ENCODE assay signal across 10 mouse cellular contexts in the genomic region with DNA sequence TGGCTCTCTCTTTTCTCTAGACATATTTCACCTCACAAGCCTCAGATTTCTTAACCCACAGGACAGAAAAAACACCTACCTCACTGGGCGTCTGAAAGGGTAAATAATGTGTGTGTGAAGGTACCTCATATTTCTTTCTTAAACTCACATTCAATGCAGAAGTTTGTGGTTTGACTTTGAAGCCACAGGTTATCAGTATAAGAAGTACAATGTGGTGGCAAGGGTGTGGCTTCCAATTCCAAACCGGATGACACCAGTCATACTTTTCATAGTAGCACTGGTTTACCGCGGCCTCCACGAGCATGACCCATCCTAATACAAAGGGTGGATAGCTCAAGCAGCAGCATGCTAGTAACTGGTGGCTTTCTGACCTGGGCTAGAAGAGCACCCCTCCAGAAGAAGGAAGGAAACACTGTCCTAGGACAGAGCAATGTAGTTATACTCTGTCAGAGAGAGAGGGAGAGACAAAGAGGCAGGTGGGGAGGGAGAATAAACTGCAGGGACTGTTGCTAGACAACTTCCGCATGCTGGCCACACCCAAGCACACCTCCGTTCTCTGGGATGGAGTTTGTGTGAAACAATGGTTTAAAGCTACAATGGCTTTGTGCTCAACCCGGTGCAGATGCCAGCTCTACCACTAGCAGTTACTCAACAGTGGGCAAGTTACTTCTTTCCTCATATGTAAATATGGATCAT.
DNase-seq lines count a peak whose midpoint lies in the region; ATAC-seq and TF ChIP-seq lines count a peak whose summit lies in the region.
"Had no signal": no experiment of that assay in that cellular context is flagged by ENCODE, and none has a peak within 500 bp of the region (broad histone marks: within the 10 kb centered on the region; RNA-seq: fewer than 3 reads in every experiment).

No protein-coding gene starts in this region.

- 0 out of 2 replicates have a peak, but pooled peaks cover 2% of the 10 kb centered on the region for H3K36me3 ChIP-seq in heart, embryonic 16.5 days (ENCODE audit: control insufficient read depth, insufficient read depth)
- H3K36me3 ChIP-seq in heart, embryonic 10.5 days = peaks cover 13% of the 10 kb centered on the region
- H3K36me3 ChIP-seq in ES-Bruce4 (ENCODE audit: control insufficient read depth, insufficient read depth, low read length, poor library complexity, severe bottlenecking) = no peaks in the 10 kb centered on the region
- H3K36me3 ChIP-seq in intestine, embryonic 16.5 days (ENCODE audit: control insufficient read depth, insufficient read depth, low read length) = no peaks in the 10 kb centered on the region
- no peaks in the 10 kb centered on the region for H3K36me3 ChIP-seq in splenic B cell, adult 2 months (ENCODE audit: control insufficient read depth, insufficient read depth, low read length, poor library complexity, severe bottlenecking)
- peaks cover 7% of the 10 kb centered on the region; the same call in 1 of the 2 replicates for H3K36me3 ChIP-seq in embryonic facial prominence, embryonic 10.5 days (replicated peaks)

- WGBS in heart, embryonic 16.5 days = 71% methylated on average over 8 of the region's 8 CpGs
- WGBS in heart, embryonic 10.5 days = 82% methylated on average over 8 of the region's 8 CpGs
- WGBS in intestine, embryonic 16.5 days = 63% methylated on average over 8 of the region's 8 CpGs
- WGBS in embryonic facial prominence, embryonic 10.5 days = 89% methylated on average over 8 of the region's 8 CpGs

- TF ChIP-seq POLR2A in ES-Bruce4 (IDR thresholded peaks at IDR 0.05; ENCODE audit: insufficient read depth, low read length) = no peak

- H3K9me3 ChIP-seq in heart, embryonic 16.5 days (replicated peaks; ENCODE audit: control insufficient read depth, low read length) = no peaks in the 10 kb centered on the region
- no peaks in the 10 kb centered on the region for H3K9me3 ChIP-seq in heart, embryonic 10.5 days
- H3K9me3 ChIP-seq in ES-Bruce4 (replicated peaks; ENCODE audit: control insufficient read depth, insufficient read depth, low read length, poor library complexity, severe bottlenecking) = no peaks in the 10 kb centered on the region
- no peaks in the 10 kb centered on the region for H3K9me3 ChIP-seq in intestine, embryonic 16.5 days (ENCODE audit: control insufficient read depth, low read length)
- H3K9me3 ChIP-seq in embryonic facial prominence, embryonic 10.5 days = no peaks in the 10 kb centered on the region

- 0 out of 2 replicates have a peak overlapping the region, but pooled peaks have one; percentile 4 for H3K27ac ChIP-seq in heart, embryonic 16.5 days (ENCODE audit: low read length)
- no peak overlapping the region for H3K27ac ChIP-seq in heart, embryonic 10.5 days
- peak overlapping the region; percentile 66 for H3K27ac ChIP-seq in ES-Bruce4 (ENCODE audit: insufficient read depth, low read length)
- peak overlapping the region; percentile 54 for H3K27ac ChIP-seq in intestine, embryonic 16.5 days (ENCODE audit: low read length)
- H3K27ac ChIP-seq in embryonic facial prominence, embryonic 10.5 days (replicated peaks) = no peak overlapping the region

- ATAC-seq in heart, embryonic 16.5 days (replicated peaks; ENCODE audit: extremely low read depth, insufficient read depth, low FRiP score) = 0 out of 2 replicates have a peak, but pooled peaks have one; percentile 11
- ATAC-seq in intestine, embryonic 16.5 days = peak; percentile 80

- no peak overlapping the region for H3K9ac ChIP-seq in heart, embryonic 16.5 days (ENCODE audit: low read length)
- H3K9ac ChIP-seq in ES-Bruce4 (ENCODE audit: low read depth, poor library complexity, severe bottlenecking) = no peak overlapping the region
- no peak overlapping the region for H3K9ac ChIP-seq in intestine, embryonic 16.5 days (ENCODE audit: low read depth, low read length)

- DNase-seq in heart, embryonic 10.5 days (ENCODE audit: low spot score) = no peak
- DNase-seq in splenic B cell, adult 2 months (ENCODE audit: low read depth, low spot score) = peak; percentile 50
- DNase-seq in ovary, postnatal 10 days (ENCODE audit: low spot score) = no peak
- DNase-seq in spleen, postnatal 10 days (ENCODE audit: low spot score in 2 of 2) = no peak
- DNase-seq in embryonic facial prominence, embryonic 10.5 days (ENCODE audit: low spot score) = no peak
- DNase-seq: cerebellum, adult 11 months; kidney, postnatal 36 days had no signal

- H3K4me3 ChIP-seq in heart, embryonic 16.5 days (ENCODE audit: low read length) = no peak overlapping the region
- H3K4me3 ChIP-seq in heart, embryonic 10.5 days = no peak overlapping the region
- no peak overlapping the region for H3K4me3 ChIP-seq in ES-Bruce4 (ENCODE audit: low read depth, low read length)
- no peak overlapping the region for H3K4me3 ChIP-seq in intestine, embryonic 16.5 days (ENCODE audit: low read length)
- H3K4me3 ChIP-seq in embryonic facial prominence, embryonic 10.5 days = no peak overlapping the region

- H3K27me3 ChIP-seq in heart, embryonic 16.5 days (ENCODE audit: control insufficient read depth, insufficient read depth, low read length) = no peaks in the 10 kb centered on the region
- no peaks in the 10 kb centered on the region for H3K27me3 ChIP-seq in heart, embryonic 10.5 days (ENCODE audit: insufficient read depth, poor library complexity, severe bottlenecking)
- no peaks in the 10 kb centered on the region for H3K27me3 ChIP-seq in ES-Bruce4 (ENCODE audit: control insufficient read depth, insufficient read depth, low read length, poor library complexity, severe bottlenecking)
- H3K27me3 ChIP-seq in intestine, embryonic 16.5 days (replicated peaks; ENCODE audit: control insufficient read depth, insufficient read depth, low read length) = no peaks in the 10 kb centered on the region
- H3K27me3 ChIP-seq in splenic B cell, adult 2 months (ENCODE audit: control insufficient read depth, insufficient read depth, low read length, poor library complexity, severe bottlenecking) = no peaks in the 10 kb centered on the region
- no peaks in the 10 kb centered on the region for H3K27me3 ChIP-seq in embryonic facial prominence, embryonic 10.5 days (replicated peaks; ENCODE audit: low read depth, poor library complexity, severe bottlenecking)

- peak; percentile 76 for TF ChIP-seq EP300 in ES-Bruce4 (IDR thresholded peaks at IDR 0.05; ENCODE audit: insufficient read depth, low read depth, low read length)

- H3K4me2 ChIP-seq in heart, embryonic 16.5 days (ENCODE audit: low read depth, low read length) = peak overlapping the region; percentile 16; the same call in 1 of the 2 replicates
- H3K4me2 ChIP-seq in intestine, embryonic 16.5 days (ENCODE audit: low read depth, low read length) = peak overlapping the region; percentile 5; the same call in 1 of the 2 replicates

- TF ChIP-seq CTCF in ES-Bruce4 (IDR thresholded peaks at IDR 0.05; ENCODE audit: low read depth, low read length) = no peak

- H3K4me1 ChIP-seq in heart, embryonic 16.5 days (ENCODE audit: control insufficient read depth, insufficient read depth, low read length) = peaks cover 19% of the 10 kb centered on the region
- H3K4me1 ChIP-seq in heart, embryonic 10.5 days = peaks cover 6% of the 10 kb centered on the region
- H3K4me1 ChIP-seq in ES-Bruce4 (ENCODE audit: control insufficient read depth, insufficient read depth, low read length) = peaks cover 9% of the 10 kb centered on the region
- peaks cover 38% of the 10 kb centered on the region for H3K4me1 ChIP-seq in intestine, embryonic 16.5 days (ENCODE audit: control insufficient read depth, insufficient read depth, low read length)
- peaks cover 5% of the 10 kb centered on the region; the same call in 1 of the 2 replicates for H3K4me1 ChIP-seq in embryonic facial prominence, embryonic 10.5 days

Comparison
In these comparisons a context has a peak if more than half of its experiments do, and no peak if none do; other contexts are left out.
1. H3K27ac ChIP-seq: peak in heart, embryonic 16.5 days (single experiment), ES-Bruce4 (single experiment) and intestine, embryonic 16.5 days (single experiment); none in heart, embryonic 10.5 days (single experiment) and embryonic facial prominence, embryonic 10.5 days (single experiment).